In genomic region chr11:35151539-35151951, GRCm38 (mm10) we compare ENCODE assay signal across 10 mouse cellular contexts. TPM values are rescaled to one million over a fixed set of nuclear protein-coding genes. Genes with fewer than 3 reads are reported as not detected.
DNase-seq lines count a peak whose midpoint lies in the region; ATAC-seq and TF ChIP-seq lines count a peak whose summit lies in the region.
"Had no signal": no experiment of that assay in that cellular context is flagged by ENCODE, and none has a peak within 500 bp of the region (broad histone marks: within the 10 kb centered on the region; RNA-seq: fewer than 3 reads in every experiment).

No protein-coding gene starts in this region.

- WGBS in forebrain, embryonic 13.5 days = 2% methylated on average over 13 of the region's 13 CpGs
- WGBS in kidney, postnatal 0 days = 23% methylated on average over 13 of the region's 13 CpGs
- WGBS in neural tube, embryonic 11.5 days = 10% methylated on average over 13 of the region's 13 CpGs

- H3K27ac ChIP-seq in forebrain, embryonic 13.5 days = no peak overlapping the region
- peak overlapping the region; percentile 71 for H3K27ac ChIP-seq in kidney, postnatal 0 days
- no peak overlapping the region for H3K27ac ChIP-seq in neural tube, embryonic 11.5 days (ENCODE audit: low read depth, low read length)
- H3K27ac ChIP-seq: heart, embryonic 13.5 days had no signal

- peaks cover 7% of the 10 kb centered on the region; the same call in 1 of the 2 replicates for H3K27me3 ChIP-seq in forebrain, embryonic 13.5 days
- H3K27me3 ChIP-seq in kidney, postnatal 0 days (ENCODE audit: insufficient read depth, low read length) = no peaks in the 10 kb centered on the region
- peaks cover 6% of the 10 kb centered on the region; the same call in 1 of the 2 replicates for H3K27me3 ChIP-seq in neural tube, embryonic 11.5 days (ENCODE audit: control insufficient read depth, insufficient read depth, low read length)
- H3K27me3 ChIP-seq: heart, embryonic 13.5 days had no signal

- peak; percentile 72 for DNase-seq in embryo, embryonic 10 days (ENCODE audit: low spot score)
- peak; percentile 62 for DNase-seq in kidney, postnatal 0 days (ENCODE audit: low spot score)
- DNase-seq in neural tube, embryonic 11.5 days (ENCODE audit: low spot score) = peak; percentile 82
- DNase-seq in thymus, adult 18-20 months = no peak
- DNase-seq in adrenal gland, postnatal 4 days (ENCODE audit: low spot score in 2 of 2) = no peak
- no peak for DNase-seq in lung, postnatal 10 days
- no peak for DNase-seq in gastrocnemius, adult 18-20 months (ENCODE audit: low spot score)
- DNase-seq: cerebellum, adult 8-10 months had no signal

- peak overlapping the region; percentile 13; the same call in 1 of the 2 replicates for H3K4me3 ChIP-seq in forebrain, embryonic 13.5 days
- H3K4me3 ChIP-seq in kidney, postnatal 0 days (replicated peaks; ENCODE audit: low read depth, low read length) = no peak overlapping the region
- no peak overlapping the region for H3K4me3 ChIP-seq in neural tube, embryonic 11.5 days (ENCODE audit: low read depth, low read length)
- H3K4me3 ChIP-seq: heart, embryonic 13.5 days had no signal

- ATAC-seq in forebrain, embryonic 13.5 days = peak; percentile 87
- peak; percentile 90 for ATAC-seq in kidney, postnatal 0 days (replicated peaks; ENCODE audit: low FRiP score, low read depth)
- ATAC-seq in neural tube, embryonic 11.5 days (ENCODE audit: insufficient read depth, low FRiP score, low TSS enrichment) = peak; percentile 97

- TF ChIP-seq CTCF in kidney, postnatal 0 days (IDR thresholded peaks at IDR 0.05; ENCODE audit: low read depth) = no peak

- no peaks in the 10 kb centered on the region for H3K36me3 ChIP-seq in forebrain, embryonic 13.5 days (ENCODE audit: poor library complexity, severe bottlenecking)
- no peaks in the 10 kb centered on the region for H3K36me3 ChIP-seq in kidney, postnatal 0 days (ENCODE audit: insufficient read depth, low read length)
- H3K36me3 ChIP-seq in neural tube, embryonic 11.5 days (ENCODE audit: control insufficient read depth, insufficient read depth, low read length) = no peaks in the 10 kb centered on the region
- H3K36me3 ChIP-seq: heart, embryonic 13.5 days had no signal

- peaks cover 11% of the 10 kb centered on the region for H3K4me1 ChIP-seq in forebrain, embryonic 13.5 days
- H3K4me1 ChIP-seq in kidney, postnatal 0 days (replicated peaks; ENCODE audit: insufficient read depth, low read length) = no peaks in the 10 kb centered on the region
- peaks cover 10% of the 10 kb centered on the region; the same call in 1 of the 2 replicates for H3K4me1 ChIP-seq in neural tube, embryonic 11.5 days (ENCODE audit: control insufficient read depth, insufficient read depth, low read length)

- no peaks in the 10 kb centered on the region for H3K9me3 ChIP-seq in forebrain, embryonic 13.5 days (replicated peaks)
- no peaks in the 10 kb centered on the region for H3K9me3 ChIP-seq in kidney, postnatal 0 days (replicated peaks; ENCODE audit: low read length)
- no peaks in the 10 kb centered on the region for H3K9me3 ChIP-seq in neural tube, embryonic 11.5 days (ENCODE audit: control insufficient read depth, low read length)
- H3K9me3 ChIP-seq: heart, embryonic 13.5 days had no signal

- H3K9ac ChIP-seq in forebrain, embryonic 13.5 days = 0 out of 2 replicates have a peak overlapping the region, but pooled peaks have one; percentile 34
- no peak overlapping the region for H3K9ac ChIP-seq in kidney, postnatal 0 days (ENCODE audit: low read depth, low read length)
- H3K9ac ChIP-seq in neural tube, embryonic 11.5 days (ENCODE audit: low read length) = no peak overlapping the region
- H3K9ac ChIP-seq: heart, embryonic 13.5 days had no signal

- peak overlapping the region; percentile 42 for H3K4me2 ChIP-seq in forebrain, embryonic 13.5 days
- H3K4me2 ChIP-seq in kidney, postnatal 0 days (ENCODE audit: low read length) = no peak overlapping the region
- H3K4me2 ChIP-seq in neural tube, embryonic 11.5 days (ENCODE audit: low read depth) = peak overlapping the region; percentile 28
- H3K4me2 ChIP-seq: heart, embryonic 13.5 days had no signal

RNA-seq across cellular contexts. Expression of gene Slit3, which starts 30.5 kb away (rescaled TPM):
- 2.6 and 3.5 TPM in 2 replicates for polyA plus RNA-seq in forebrain, embryonic 13.5 days (2015; fragmentation: Nextera tagmentation; extraction: Ambion mirVana)
- 6.6 and 6.7 TPM in 2 replicates for polyA plus RNA-seq in kidney, postnatal 0 days (2015; fragmentation: Nextera tagmentation; extraction: Ambion mirVana)
- 38.9 and 41.3 TPM in 2 replicates for polyA plus RNA-seq in neural tube, embryonic 11.5 days (2014; fragmentation: Nextera tagmentation; extraction: Ambion mirVana)
- 10 to 100 TPM; 60.3 to 62.2 TPM for total RNA-seq in adrenal gland, postnatal 4 days (2021)
- 1 to 10 TPM; 7.9 to 9.0 TPM for total RNA-seq in gastrocnemius, adult 18-20 months (2021)

Comparison
In these comparisons a context has a peak if more than half of its experiments do, and no peak if none do; other contexts are left out.
1. DNase-seq: peak in embryo, embryonic 10 days (single experiment), kidney, postnatal 0 days (single experiment) and neural tube, embryonic 11.5 days (single experiment); none in thymus, adult 18-20 months (0 of 2), adrenal gland, postnatal 4 days (0 of 2), lung, postnatal 10 days (single experiment) and gastrocnemius, adult 18-20 months (single experiment).
2. Peak in every context shown above with its lines, with median percentiles within 50 percentile points of each other: ATAC-seq.